ENCODE assay signal across 8 mouse cellular contexts in the genomic region with DNA sequence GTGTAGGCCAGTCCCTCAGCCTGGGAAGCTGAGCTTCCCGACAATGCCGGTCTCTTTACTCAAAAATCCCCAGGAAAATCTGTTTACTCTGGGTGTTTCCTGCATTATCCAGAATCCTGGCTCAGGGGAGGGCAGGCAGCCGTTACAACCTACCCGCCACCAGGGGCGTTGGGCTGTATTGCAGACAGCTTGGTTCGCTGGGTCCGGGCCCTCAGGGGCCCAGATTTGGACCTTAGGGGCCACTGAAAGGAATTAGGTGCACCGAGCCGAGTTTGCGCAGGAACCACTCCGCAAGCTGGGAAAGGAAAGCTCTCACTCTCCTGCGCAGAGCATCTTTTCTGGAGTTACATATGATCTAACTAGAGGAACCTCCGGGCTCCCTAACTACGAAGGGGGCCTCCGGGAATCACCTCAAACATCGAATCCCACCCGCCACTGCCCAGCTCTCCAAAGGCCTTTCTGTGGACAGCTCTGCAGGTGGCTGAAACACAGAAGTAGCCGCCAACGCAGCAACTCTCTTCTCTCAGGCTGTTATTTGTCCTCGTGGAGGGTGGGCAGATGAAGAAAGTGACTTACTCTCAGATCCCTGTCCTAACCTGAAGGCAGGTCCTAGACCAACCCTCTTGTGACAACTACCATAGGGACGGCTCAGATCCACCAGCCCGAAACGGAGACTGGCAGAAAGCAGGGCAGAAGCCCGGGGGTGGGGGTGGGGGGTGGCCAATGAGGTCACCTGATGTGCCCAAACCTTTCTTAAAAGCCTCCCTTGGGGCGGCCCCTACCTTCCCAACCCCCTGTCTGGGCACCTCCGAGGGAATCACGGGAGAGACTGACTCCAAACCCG. TPM values are rescaled to one million over a fixed set of nuclear protein-coding genes. Genes with fewer than 3 reads are reported as not detected.
DNase-seq lines count a peak whose midpoint lies in the region; ATAC-seq and TF ChIP-seq lines count a peak whose summit lies in the region.

No protein-coding gene starts in this region.

- no peak overlapping the region for H3K27ac ChIP-seq in spleen, adult 2 months (ENCODE audit: insufficient read depth, low read length)
- no peak overlapping the region for H3K27ac ChIP-seq in heart, embryonic 13.5 days (replicated peaks)
- H3K27ac ChIP-seq in limb, embryonic 12.5 days: no peak overlapping the region
- H3K27ac ChIP-seq in neural tube, embryonic 12.5 days: no peak overlapping the region

- peaks cover 19% of the 10 kb centered on the region for H3K27me3 ChIP-seq in spleen, adult 2 months (ENCODE audit: control insufficient read depth, insufficient read depth, low read length)
- peaks cover 42% of the 10 kb centered on the region for H3K27me3 ChIP-seq in heart, embryonic 13.5 days (replicated peaks)
- peaks cover 57% of the 10 kb centered on the region for H3K27me3 ChIP-seq in limb, embryonic 12.5 days
- peaks cover 67% of the 10 kb centered on the region for H3K27me3 ChIP-seq in neural tube, embryonic 12.5 days (replicated peaks)

- ATAC-seq in heart, embryonic 13.5 days (ENCODE audit: extremely low read depth, insufficient number of reproducible peaks, low FRiP score, low TSS enrichment): no peak
- ATAC-seq in limb, embryonic 12.5 days (ENCODE audit: insufficient number of reproducible peaks, insufficient read depth, low FRiP score, low TSS enrichment, low read depth): no peak
- ATAC-seq in neural tube, embryonic 12.5 days (ENCODE audit: low FRiP score, low read depth): no peak

- WGBS in spleen, adult 2 months: 7% methylated on average over 28 of the region's 28 CpGs
- 2% methylated on average over 28 of the region's 28 CpGs for WGBS in heart, embryonic 13.5 days
- under 1% methylated on average over 28 of the region's 28 CpGs for WGBS in limb, embryonic 12.5 days
- WGBS in neural tube, embryonic 12.5 days: 1% methylated on average over 28 of the region's 28 CpGs

- no peaks in the 10 kb centered on the region for H3K36me3 ChIP-seq in spleen, adult 2 months (ENCODE audit: control insufficient read depth, insufficient read depth, low read length)
- no peaks in the 10 kb centered on the region for H3K36me3 ChIP-seq in heart, embryonic 13.5 days
- no peaks in the 10 kb centered on the region for H3K36me3 ChIP-seq in limb, embryonic 12.5 days
- H3K36me3 ChIP-seq in neural tube, embryonic 12.5 days: no peaks in the 10 kb centered on the region

- no peaks in the 10 kb centered on the region for H3K9me3 ChIP-seq in heart, embryonic 13.5 days
- H3K9me3 ChIP-seq in limb, embryonic 12.5 days: no peaks in the 10 kb centered on the region
- no peaks in the 10 kb centered on the region for H3K9me3 ChIP-seq in neural tube, embryonic 12.5 days

- H3K4me2 ChIP-seq in heart, embryonic 13.5 days: peak overlapping the region; percentile 82; the same call in 1 of the 2 replicates
- peak overlapping the region; percentile 95 for H3K4me2 ChIP-seq in limb, embryonic 12.5 days
- 0 out of 2 replicates have a peak overlapping the region, but pooled peaks have one; percentile 96 for H3K4me2 ChIP-seq in neural tube, embryonic 12.5 days (replicated peaks)

- H3K4me1 ChIP-seq in spleen, adult 2 months (ENCODE audit: control insufficient read depth, insufficient read depth, insufficient read length): peaks cover 42% of the 10 kb centered on the region
- peaks cover 56% of the 10 kb centered on the region for H3K4me1 ChIP-seq in heart, embryonic 13.5 days
- H3K4me1 ChIP-seq in limb, embryonic 12.5 days (replicated peaks): peaks cover 66% of the 10 kb centered on the region
- peaks cover 50% of the 10 kb centered on the region for H3K4me1 ChIP-seq in neural tube, embryonic 12.5 days

- peak; percentile 54 to 81 for DNase-seq in adrenal gland, adult (ENCODE audit: inconsistent age in 2 of 2, low spot score in 1 of 2)
- DNase-seq in adrenal gland, postnatal 4 days (ENCODE audit: low spot score in 2 of 2): no peak
- DNase-seq in spleen, adult 2 months (ENCODE audit: low read depth in 1 of 2, low spot score in 2 of 2): peak in 1 of 2 experiments; percentile 22
- DNase-seq in spleen, adult 12 weeks (ENCODE audit: low spot score): no peak
- no peak for DNase-seq in right cerebral cortex, adult 18-20 months

- H3K4me3 ChIP-seq in spleen, adult 2 months (ENCODE audit: extremely low read depth, insufficient read depth, insufficient read length): peak overlapping the region; percentile 25; the same call in 1 of the 2 replicates
- peak overlapping the region; percentile 60 for H3K4me3 ChIP-seq in heart, embryonic 13.5 days
- H3K4me3 ChIP-seq in limb, embryonic 12.5 days (replicated peaks): peak overlapping the region; percentile 57; the same call in 1 of the 2 replicates
- H3K4me3 ChIP-seq in neural tube, embryonic 12.5 days: no peak overlapping the region

- no peak for TF ChIP-seq POLR2A in spleen, adult 2 months (IDR thresholded peaks at IDR 0.05; ENCODE audit: low read depth, low read length)

- peak; percentile 38; the same call in 1 of the 2 replicates for TF ChIP-seq CTCF in spleen, adult 2 months (IDR thresholded peaks at IDR 0.05; ENCODE audit: extremely low read depth, insufficient read depth, insufficient read length, insufficient replicate concordance)

- H3K9ac ChIP-seq in heart, embryonic 13.5 days: no peak overlapping the region
- 0 out of 2 replicates have a peak overlapping the region, but pooled peaks have one; percentile 23 for H3K9ac ChIP-seq in limb, embryonic 12.5 days (replicated peaks)
- no peak overlapping the region for H3K9ac ChIP-seq in neural tube, embryonic 12.5 days

RNA-seq across cellular contexts. Expression of a gene that starts 2.6 kb away (rescaled TPM):
- total RNA-seq in adrenal gland, postnatal 4 days (2021): 10 to 100 TPM; 69.7 to 76.8 TPM
- 17.2 and 23.5 TPM in 2 replicates for polyA plus RNA-seq in spleen, adult 2 months (2012; rRNA removed)
- 8.0 and 9.5 TPM in 2 replicates for polyA plus RNA-seq in heart, embryonic 13.5 days (2015; fragmentation: Nextera tagmentation; extraction: Ambion mirVana)
- 9.8 and 12.5 TPM in 2 replicates for polyA plus RNA-seq in limb, embryonic 12.5 days (2016; fragmentation: Nextera tagmentation; extraction: Ambion mirVana)
- polyA plus RNA-seq in neural tube, embryonic 12.5 days (2016; fragmentation: Nextera tagmentation; extraction: Ambion mirVana): 12.5 and 12.7 TPM in 2 replicates

RNA-seq across cellular contexts. Expression of a gene that starts 47.8 kb away (rescaled TPM):
- total RNA-seq in adrenal gland, postnatal 4 days (2021): 10 to 100 TPM; 10.8 to 15.5 TPM
- polyA plus RNA-seq in spleen, adult 2 months (2012; rRNA removed): 4.5 and 5.6 TPM in 2 replicates
- polyA plus RNA-seq in heart, embryonic 13.5 days (2015; fragmentation: Nextera tagmentation; extraction: Ambion mirVana): 6.1 and 7.0 TPM in 2 replicates
- polyA plus RNA-seq in limb, embryonic 12.5 days (2016; fragmentation: Nextera tagmentation; extraction: Ambion mirVana): 11.8 and 13.0 TPM in 2 replicates
- polyA plus RNA-seq in neural tube, embryonic 12.5 days (2016; fragmentation: Nextera tagmentation; extraction: Ambion mirVana): 8.6 and 9.9 TPM in 2 replicates

Comparison
In these comparisons a context has a peak if more than half of its experiments do, and no peak if none do; other contexts are left out.
1. DNase-seq: peak in adrenal gland, adult (2 of 2); none in adrenal gland, postnatal 4 days (0 of 2), spleen, adult 12 weeks (single experiment) and right cerebral cortex, adult 18-20 months (single experiment).
2. Peak in every context shown above with its lines, with median percentiles within 50 percentile points of each other: H3K4me2 ChIP-seq.